Mouse (Mus musculus): Measurements from ENCODE around the gene Trpm3.

DNA sequence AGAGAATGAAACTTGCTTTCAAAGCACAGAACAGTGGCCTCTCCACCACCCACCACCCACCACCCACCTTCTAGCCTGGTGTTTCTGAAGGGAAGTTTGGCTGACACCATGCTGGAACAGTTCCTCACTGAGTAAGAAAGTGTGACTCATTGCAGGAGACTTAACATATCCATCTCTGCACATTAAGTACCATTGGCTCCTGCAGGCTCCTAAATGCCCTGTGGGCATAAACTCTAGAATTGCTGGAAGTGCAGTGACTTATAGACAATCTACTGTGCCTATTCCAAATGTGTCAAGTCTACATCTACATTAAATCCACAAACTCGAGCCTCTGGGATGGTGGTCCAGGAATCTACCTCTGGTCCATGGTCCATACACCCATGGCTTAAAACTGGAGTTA is 840.3 kb downstream of the Trpm3 start:
- TF ChIP-seq CTCF (IDR thresholded peaks at IDR 0.05; ENCODE audit: extremely low read depth, insufficient read depth, insufficient read length, insufficient replicate concordance) (no peak), POLR2A (IDR thresholded peaks at IDR 0.05; ENCODE audit: low read depth, low read length) (no peak)

Data from spleen, adult 2 months (tissue).